Mouse (Mus musculus) embryonic fibroblast, embryonic 13.5 days (primary cell): Measurements from ENCODE around the gene Rusc1.

Source experiments
- CTCF ChIP-seq: IDR thresholded peaks from 2 replicates; pipeline ENCODE4 v1.5.1; 2011; ENCODE audit warnings: mild to moderate bottlenecking, control low read depth, low read length, moderate library complexity, borderline replicate concordance; ENCODE audit not compliant: insufficient read depth
- POLR2A ChIP-seq: IDR thresholded peaks from 2 replicates; pipeline ENCODE4 v1.6.1; 2011; ENCODE audit warnings: low read depth, mild to moderate bottlenecking, control low read depth, low read length, moderate library complexity

DNA sequence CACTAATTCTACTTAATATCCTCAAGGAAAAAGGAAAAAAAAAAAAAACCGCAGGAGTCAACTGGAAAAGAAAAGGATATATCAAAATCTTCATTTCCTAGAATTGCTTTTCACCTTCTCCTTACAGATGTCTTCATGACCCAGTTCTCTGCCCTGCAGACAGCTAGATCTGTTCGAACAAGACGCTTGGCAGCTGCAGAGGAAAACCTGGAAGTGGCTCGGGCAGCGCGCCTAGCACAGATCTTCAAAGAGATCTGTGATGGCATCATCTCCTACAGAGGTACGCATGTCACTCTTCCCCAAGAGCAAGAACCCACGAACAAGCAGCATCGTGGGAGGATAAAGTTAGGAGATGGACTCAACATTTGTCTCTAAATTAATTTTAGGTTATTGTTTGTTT, 34.8 kb downstream of the Rusc1 start:
- TF ChIP-seq POLR2A (no peak), CTCF (no peak)
